Mouse (Mus musculus): ENCODE measurements around the gene Mdc1.

The Mdc1 gene

DNA sequence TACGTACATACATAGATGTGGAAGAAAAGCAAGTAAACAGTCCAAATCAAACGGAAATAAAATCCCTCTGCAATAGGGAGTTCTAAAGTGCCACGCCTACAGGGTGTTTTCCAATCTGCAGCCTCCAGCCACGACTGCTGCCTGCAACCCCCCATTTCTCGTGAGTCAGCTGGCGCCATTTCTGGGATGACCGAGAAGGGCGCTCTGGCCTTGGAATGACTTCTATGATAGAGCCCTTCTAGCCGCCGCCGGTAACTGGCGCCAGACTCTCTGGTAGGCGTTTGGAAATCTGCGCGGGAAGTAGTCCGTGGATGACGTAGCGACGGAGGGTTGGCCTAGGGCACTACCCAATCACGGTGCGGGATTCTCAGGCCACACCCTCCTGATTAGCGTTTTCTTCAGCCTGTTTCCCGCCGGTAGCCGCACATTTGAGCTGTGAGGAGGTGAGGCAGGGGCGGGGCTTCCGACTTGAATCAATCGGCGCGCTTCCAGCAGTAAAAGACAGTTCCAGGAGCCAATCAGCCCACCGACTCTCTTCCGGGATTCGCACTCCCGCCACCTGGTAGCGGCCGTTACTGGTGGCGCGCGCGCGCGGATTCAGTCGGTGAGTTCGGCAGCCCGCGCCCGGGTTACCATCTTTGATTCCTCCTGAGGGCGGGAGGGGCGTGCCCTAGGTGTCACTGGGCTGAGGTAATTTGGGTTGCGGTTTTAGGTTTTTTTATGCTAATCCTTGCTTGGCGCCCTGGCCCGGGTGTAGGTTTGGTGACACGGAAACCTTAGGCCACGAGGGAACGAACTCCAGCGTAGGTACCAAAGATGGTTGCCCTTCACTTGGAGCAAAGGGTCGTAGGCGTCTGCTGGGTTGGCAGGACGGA lies at the start of gene Mdc1:
Gene Mdc1 (plus strand): TSS at position 440 of the 875 bp plus-strand sequence.
- DNase-seq (ENCODE audit: low read depth): peak; percentile 99

DNA sequence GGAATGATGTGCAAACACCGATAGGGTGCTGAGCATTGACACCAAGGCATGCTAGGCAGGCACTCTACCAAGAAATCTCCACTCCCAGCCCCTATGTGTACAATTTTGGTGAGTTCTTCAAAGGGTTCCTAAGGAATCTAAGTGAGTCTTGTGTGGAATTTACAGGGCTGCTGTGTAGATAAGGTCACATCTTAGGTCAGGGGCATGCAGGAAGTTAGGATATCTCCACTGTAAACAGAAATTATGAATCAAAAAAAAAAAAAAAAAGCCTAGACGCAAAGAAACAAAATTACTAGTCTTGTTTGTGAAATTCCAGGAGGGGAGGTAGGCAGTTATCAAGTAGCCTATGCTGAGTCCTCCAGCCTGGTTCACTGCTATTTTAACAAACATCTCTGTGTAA lies 48.5 kb upstream of the Mdc1 start:
- DNase-seq (ENCODE audit: low read depth): no peak

DNA sequence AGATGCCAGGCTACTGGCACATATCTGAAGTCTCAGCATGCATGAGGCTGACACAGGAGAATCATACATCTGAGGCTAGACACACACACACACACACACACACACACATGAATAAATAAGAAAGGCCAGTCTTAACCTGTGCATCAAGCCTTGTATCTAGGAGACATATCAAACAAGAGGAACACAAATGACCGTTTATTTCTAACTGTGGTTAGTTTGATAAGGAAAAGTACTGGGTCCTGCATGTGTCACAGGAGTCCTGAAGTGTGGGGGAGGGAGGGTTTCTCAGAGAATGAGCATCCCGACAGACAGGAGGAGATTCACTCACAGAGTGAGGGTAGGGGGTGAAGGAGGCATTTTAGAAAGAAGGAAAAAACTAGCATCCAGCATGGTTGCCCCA lies 46.2 kb upstream of the Mdc1 start:
- DNase-seq (ENCODE audit: low read depth): no peak

DNA sequence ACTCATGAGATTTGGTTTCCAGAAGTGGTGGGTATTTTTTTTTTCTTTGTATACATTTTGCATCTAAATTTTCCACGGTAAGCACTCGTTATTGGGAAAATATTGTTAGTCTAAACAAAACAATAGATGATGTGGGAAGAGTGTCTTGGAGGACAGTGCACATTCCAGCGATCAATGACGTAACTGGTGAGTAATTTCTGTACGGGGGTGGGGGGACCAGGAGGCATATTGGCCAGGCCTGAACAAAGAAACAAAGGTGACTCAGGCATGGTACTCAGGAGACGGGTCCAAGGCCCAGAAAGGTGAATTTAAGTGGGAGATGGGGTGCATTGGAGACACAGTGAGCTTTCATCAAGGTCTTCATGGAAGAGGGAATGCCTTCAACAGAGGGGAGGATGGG lies 45.7 kb upstream of the Mdc1 start:
- DNase-seq (ENCODE audit: low read depth): no peak

DNA sequence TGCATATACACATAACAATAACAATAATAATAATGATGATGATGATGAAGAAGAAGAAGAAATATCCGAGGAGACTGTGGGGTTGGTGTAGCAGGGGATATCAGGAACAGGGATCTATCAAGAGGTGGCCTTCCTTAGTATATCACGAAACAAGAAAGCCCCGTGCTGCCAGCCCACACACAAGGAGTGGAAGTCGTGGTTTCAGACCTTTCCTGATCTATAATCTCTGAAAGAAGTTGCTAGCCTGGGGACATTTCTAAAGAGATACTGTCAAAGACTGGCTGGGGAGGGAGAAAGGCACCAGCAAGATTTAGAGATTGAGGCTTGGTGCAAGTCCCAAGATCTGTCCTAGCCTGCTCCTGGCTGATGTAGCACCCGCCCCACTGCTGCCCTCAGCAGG lies 44.5 kb upstream of the Mdc1 start:
- no peak for DNase-seq (ENCODE audit: low read depth)

DNA sequence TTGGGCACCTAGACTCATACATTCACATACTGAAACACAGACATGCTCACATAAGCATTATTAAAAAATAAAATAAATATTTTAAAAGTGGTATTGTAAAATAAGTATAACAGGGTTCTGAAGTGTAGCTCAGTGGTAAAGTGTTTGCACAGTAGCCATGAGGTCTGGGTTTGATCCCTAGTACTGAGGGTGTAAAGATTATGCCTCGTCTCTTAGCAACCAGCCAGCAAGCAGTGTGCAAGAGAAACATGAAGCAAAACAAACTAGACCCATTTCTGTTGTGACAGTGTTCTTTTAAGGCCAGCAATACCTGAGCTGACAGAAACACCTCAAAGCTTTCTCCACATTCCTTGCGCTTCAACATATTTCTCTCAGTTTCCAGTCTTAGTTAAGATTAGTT lies 40.4 kb upstream of the Mdc1 start:
- DNase-seq (ENCODE audit: low read depth): no peak

DNA sequence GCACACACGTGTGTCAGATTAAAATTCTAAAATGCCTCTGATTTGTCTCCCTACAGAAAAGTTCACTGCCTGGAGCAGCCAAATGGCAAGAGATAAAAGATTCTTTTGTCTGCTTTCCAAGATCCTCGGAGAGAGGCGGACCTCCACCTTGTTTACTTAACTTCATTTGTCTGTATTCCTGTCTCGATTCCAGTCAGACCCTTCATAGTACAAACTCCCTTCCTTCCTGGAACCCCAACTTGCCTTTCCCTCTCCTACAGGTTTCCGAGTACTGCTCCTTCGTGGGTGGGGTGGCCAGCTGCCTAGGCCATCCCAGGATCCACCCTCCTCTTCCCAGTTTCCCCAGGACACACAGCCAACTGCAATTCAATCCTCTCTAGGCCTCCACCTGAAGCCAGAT lies 38.3 kb upstream of the Mdc1 start:
- DNase-seq (ENCODE audit: low read depth): no peak

DNA sequence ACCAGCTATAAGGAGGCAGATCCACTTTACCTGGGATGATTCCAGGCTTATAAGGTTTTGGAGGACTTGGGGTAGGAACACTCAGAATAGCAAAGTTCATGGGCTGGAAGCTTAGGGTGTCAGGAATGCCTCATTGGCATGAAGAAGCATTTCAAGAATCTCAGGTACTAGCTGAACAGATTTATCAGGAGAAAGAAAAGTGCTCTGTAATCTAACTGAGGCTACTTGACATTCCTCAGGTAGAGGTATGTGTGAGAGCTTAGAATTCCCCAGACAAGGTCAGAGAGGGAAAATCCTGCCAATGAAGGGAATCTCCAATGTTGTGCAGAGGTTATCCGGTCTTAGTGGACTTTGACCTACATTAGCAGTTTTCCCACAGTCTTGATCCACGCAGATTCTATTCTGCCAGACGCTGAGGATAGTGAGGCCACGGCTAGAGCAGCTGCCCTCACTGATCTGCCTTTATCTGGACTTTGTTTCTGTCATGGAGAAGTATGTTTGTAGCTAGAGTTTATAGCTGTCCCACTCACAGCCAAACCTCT lies 37.4 kb upstream of the Mdc1 start:
- no peak for DNase-seq (ENCODE audit: low read depth)

DNA sequence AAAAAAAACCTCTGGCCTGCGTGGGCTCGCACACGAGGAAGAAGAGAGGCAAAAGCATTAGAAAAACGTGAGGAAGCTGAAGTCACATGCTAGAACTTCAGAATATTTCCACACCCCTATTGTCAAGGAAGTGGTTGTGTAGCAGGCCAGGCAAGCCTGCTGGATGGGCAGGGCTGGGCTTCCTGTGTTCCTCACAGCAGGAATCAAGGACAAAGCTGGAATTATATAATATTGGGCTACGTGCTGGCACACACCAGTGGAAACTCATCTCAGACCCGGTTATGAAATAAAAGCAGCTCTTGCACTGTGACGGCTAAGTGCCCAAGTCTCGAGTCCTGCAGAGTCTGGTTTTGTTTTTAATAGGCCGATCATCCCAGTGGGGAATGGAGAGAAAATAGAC lies 33.2 kb upstream of the Mdc1 start:
- peak; percentile 74 for DNase-seq (ENCODE audit: low read depth)

DNA sequence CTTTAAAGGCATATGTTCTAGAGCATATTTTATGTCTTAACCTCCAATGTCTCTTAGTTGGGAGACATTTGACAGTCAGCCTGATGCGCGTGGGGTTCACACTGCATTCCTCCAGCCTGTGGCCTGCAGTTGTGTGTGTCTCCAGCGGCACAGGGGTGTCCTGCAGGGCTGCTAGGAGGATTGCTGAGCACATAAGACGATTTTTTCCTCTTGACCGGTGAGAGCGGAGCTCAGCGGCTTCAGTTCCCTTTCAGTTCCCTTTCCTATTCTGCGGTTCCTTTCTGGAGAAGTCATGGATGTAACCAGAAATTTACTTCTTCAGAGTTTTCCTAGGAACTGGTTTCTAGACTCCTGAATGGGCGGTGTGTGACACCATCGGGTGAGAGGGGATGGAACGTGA lies 31.9 kb upstream of the Mdc1 start:
- no peak for DNase-seq (ENCODE audit: low read depth)

DNA sequence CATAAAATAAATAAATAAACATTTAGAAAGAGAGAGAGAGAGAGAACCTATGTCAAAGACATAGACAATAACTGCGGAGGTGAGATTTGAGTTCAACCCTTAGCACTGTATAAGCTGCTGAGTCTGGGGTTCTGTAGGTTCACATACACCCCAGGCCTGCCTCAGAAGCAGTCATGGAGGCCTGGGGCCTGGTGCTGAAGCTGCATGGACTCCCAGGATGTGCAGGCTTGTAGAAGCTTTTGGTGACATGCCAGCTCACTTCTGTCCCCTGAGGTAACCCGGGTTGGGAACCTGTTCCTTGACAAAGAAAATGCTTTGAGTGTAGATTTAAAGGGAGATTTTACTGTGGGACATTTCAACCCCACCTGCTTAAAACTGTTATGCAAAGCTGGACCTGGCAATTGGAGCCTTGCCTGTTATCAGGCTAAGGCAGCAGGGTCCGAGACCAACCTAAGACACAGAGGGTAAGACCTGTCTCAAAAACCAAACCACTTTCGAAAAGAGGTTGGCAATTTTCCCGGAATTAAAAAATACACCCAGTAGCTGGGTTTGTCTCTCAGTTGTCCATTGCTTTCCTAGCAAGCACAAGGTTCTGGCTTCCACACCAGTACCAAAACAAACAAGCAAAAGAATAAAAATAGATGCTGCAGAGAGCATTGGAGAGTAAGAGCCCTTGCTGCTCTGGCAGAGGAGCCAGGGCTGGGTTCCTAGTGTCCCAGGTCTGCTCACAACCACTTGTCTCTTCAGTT lies 30.2 kb upstream of the Mdc1 start:
- DNase-seq (ENCODE audit: low read depth): no peak

DNA sequence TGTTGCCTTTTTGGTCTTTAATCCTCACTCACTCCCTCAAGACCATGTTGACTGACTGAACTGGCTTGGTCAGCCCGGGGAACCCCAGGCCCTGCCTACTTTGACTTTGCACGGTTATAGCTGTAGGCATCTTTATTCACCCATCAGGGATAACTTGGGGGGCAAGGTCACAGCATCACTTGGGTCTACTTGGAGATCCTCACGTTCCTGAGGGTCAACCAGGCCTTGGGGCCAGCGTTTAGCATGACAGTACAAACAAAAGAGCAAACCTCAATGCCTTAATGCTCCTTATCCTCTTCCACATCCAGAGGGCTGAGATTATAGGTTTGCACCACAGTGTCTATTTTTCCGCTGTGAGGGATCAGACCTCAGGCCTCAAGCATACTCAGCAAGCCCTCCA lies 29.0 kb upstream of the Mdc1 start:
- DNase-seq (ENCODE audit: low read depth): no peak

DNA sequence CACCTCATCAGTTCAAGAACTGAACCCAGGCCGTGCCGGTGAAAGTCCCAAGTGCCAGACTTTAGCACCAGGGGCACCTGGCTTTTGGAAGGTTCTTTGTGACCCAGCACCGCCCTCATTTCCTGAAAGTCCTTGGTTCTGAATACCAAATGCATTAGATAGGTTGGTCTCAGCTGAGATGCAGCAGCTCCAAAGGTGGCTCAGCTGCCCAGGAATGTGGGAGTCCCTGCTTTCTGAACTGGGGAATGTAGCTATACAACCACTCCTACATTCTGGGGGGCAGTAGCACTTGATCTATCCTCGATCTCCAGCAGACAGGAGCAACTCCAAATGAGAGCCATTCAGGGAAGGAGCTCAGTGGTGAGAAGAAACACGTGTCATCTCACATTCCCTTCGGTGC lies 28.6 kb upstream of the Mdc1 start:
- DNase-seq (ENCODE audit: low read depth): no peak

DNA sequence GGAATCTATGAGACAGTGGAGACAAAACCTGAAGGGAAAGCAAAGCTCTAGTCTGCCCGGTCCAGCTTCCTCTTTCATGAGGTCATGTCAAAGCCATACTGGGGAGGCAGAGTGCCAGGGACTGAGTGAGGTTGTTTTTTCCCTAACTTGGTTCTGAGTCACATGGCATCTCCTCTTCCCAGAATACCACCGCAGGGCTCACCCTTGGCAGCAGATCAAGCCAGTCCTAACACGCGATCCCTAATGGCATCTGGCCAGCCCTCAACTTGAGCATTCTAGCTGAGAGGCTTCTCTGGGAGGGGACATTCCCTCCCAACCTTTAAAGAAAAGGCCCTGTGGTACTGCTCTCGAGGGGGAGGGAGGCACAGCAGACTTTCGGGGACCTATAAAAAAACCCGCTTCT lies 28.1 kb upstream of the Mdc1 start:
- DNase-seq (ENCODE audit: low read depth): peak; percentile 100

DNA sequence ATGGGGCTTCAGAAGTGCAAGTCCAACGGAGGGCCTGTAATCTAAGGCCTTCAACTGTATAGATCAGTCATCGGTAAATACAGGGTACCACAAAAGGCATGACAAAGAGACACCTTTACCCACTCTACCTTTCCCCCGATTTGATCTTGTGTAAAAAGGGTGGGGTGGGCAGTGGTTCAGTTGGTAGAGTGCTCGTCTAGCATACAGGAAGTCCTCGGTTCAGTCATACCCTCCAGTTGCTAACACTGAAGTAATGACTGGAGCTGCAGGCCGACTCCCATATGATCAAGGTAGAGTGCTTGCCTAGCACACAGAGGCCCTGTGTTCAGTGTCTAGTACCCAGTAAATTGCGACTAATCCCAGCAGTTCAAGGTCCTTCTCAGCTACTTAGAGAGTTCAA lies 27.7 kb upstream of the Mdc1 start:
- no peak for DNase-seq (ENCODE audit: low read depth)

DNA sequence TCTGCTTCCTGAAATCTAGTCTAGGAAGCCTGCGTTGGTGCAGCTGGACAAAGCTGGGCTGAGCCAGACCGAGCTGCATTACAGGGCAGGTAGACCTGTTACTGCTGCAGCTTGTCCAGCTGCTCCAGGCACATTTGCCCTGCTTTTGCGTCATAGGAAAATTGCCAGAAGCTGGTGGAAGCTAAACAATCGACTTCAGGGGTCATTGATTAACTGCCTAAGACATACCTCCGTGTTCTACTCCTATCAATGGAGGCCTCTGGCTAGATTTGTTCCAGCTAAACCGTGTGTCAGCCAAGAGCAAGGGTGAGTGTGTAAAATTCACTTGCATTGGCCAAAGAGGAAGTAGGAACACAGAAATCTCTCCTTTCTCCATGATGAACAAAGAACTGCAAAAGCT lies 26.6 kb upstream of the Mdc1 start:
- DNase-seq (ENCODE audit: low read depth): no peak

DNA sequence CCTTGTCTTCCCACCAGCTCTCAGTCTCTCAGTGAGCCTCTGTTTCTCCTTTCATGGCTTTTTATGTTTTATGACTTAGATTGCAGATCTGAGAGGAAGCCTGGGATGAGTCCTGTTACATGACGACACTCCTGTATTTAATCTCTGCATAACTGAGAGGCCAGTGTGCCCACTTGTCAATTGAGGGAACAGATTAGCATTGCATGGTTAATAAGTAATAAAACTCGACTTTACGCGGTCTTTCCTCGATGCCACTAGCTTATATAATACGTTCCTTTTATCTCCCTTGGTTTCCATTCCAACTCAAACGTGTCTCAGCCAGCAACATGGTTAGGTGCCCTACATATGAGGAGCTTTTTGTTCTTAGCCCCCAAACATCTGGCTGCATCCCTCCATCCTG lies 25.5 kb upstream of the Mdc1 start:
- no peak for DNase-seq (ENCODE audit: low read depth)

DNA sequence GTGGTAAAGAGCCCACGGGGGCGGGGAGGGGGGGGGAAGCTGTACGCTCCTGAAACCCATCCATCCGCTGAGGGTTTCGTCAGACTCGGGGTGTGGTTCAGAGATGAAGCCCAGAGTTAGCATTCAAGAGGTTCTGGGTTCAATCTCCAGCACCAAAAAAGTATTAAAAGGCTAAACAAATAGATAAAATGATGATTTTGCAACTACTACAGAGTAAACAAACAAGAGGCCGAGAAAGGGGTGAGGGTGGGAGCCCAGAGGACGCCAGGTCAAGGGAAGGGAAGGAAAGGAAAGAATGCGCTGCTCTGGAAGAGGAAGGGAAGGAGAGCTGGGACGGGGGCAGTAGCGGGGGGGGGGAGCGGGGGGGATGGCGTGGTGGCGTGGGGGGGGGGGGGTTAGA lies 24.6 kb upstream of the Mdc1 start:
- DNase-seq (ENCODE audit: low read depth): no peak

DNA sequence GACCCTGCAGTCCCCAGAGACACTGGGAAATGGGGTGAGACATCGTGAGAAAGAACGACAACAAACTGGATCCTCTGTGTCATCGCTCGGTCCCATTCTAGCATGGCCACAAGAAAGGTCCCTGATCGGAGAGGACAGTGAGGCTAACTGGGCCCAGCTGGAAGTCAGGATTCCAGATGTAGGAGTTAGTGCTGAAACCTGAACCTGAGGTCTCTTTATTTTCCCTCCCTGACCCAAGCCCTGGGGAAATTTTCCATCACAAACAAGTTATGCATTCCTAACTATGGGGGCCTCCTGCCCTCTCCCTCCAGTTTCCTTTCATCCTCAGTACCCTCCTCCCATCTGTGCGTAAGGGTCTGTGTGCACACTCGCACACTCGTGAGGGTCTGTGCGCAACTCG lies 24.1 kb upstream of the Mdc1 start:
- DNase-seq (ENCODE audit: low read depth): no peak

DNA sequence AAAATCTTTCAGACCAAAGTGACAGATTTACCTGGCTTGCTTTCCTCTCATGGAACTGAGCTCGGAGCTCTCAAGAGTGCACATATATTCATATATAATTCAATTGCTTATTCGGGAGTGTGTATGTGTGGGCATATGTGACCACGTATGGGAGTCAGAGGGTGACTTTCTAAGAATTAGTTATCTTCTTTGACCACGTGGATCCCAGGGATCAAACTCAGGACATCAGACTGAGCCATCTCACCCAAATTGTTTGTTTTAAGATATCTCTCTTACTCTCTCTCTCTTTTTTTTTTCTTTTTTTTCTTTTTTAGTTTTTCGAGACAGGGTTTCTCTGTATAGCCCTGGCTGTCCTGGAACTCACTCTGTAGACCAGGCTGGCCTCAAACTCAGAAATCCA lies 21.2 kb upstream of the Mdc1 start:
- no peak for DNase-seq (ENCODE audit: low read depth)

DNA sequence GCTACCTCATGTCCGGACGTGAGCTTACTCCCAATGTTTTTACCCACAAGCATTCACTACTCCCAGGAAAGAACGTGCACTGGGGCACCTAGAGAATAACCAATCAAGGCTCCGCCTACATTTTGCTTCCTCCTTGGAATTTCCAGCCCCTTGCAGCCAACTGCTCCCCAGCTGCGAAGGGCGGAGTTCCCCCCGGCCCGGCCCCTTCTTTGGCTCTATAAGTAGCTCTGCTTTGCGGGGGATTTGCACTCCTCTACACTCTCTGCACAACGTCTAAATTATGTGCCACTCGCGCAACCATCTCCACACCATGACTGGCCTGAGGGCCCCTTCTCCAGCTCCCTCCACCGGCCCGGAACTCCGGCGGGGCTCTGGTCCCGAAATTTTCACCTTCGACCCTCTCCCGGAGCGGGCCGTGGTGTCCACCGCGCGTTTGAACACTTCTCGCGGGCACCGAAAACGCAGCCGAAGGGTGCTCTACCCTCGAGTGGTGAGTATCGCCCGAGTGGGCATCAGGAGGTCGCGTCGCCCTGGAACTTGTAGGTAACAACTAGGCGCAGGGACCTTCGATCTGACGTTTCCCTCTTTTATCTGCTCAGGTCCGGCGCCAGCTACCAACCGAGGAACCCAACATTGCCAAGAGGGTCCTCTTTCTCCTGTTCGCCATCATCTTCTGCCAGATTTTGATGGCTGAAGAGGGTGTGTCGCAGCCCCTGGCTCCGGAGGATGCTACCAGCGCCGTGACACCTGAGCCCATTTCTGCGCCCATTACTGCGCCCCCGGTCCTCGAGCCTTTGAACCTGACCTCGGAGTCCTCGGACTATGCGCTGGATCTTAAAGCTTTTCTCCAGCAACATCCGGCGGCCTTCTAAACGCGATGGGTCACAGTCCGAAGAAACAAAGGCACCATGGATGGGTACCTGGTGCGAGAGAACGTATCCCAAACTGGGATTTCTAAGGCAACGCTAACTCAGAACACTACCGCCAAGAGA lies 19.6 kb upstream of the Mdc1 start, which contains the start of gene Ier3:
Gene Ier3 (plus strand): TSS at position 246 of the 992 bp plus-strand sequence.
- no peak for DNase-seq (ENCODE audit: low read depth)

DNA sequence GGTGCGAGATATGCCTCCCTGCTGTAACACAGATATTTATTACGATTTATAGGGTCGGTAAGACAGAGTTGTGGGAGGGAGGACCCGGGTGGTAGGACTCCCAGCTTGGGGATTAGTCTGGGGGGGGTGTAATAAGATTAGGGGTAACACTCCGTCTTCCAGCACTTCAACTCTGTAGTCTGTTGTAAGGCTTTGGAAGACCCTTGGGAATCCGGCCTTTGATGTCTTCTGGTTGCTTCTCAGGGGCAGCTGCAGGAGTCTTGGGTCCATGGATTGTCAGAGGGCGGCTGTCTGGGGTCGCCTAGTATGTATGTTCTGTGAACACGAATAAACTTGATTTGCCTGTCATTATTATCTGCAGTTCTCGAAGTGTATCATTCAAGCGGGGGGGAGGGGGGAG lies 18.8 kb upstream of the Mdc1 start:
- DNase-seq (ENCODE audit: low read depth): no peak

All from fibroblast of lung, adult 2 months (primary cell).